Mouse (Mus musculus) heart, postnatal 0 days (tissue): ENCODE data around the gene Sass6. TPM values are rescaled to one million over a fixed set of nuclear protein-coding genes. Genes with fewer than 3 reads are reported as not detected.
"Not testable (repeated sequence)": the region's sequence is repeated elsewhere in the genome, so short reads cannot be mapped to it uniquely, and the experiment has no call there.

Experiments used
- ATAC-seq: fragments of 200-750 bp; cut with Nextera tagmentation; 2 replicates; pipeline ENCODE4 v1.8.0; 2017; ENCODE audit warnings: low read depth, moderate number of reproducible peaks, moderate library complexity; ENCODE audit not compliant: insufficient read depth
- DNase-seq: peaks from one replicate; pipeline ENCODE4 v3.0.0-alpha.2; 2016; ENCODE audit warnings: low spot score
- H3K27ac ChIP-seq: fragments of 300-500 bp; sonication (generic); 2 replicates; pipeline ENCODE4 v1.5.1; 2014; ENCODE audit warnings: low read depth, mild to moderate bottlenecking
- H3K27me3 ChIP-seq: fragments of 300-500 bp; sonication (generic); 2 replicates; pipeline ENCODE4 v1.6.1; 2014; ENCODE audit warnings: low read length, mixed read lengths; ENCODE audit not compliant: control insufficient read depth, insufficient read depth
- H3K36me3 ChIP-seq: fragments of 300-500 bp; sonication (generic); replicated peaks from 2 replicates; pipeline ENCODE4 v1.6.1; 2014; ENCODE audit warnings: low read length, mixed read lengths; ENCODE audit not compliant: control insufficient read depth, insufficient read depth
- H3K4me1 ChIP-seq: fragments of 300-500 bp; sonication (generic); 2 replicates; pipeline ENCODE4 v1.6.1; 2014; ENCODE audit warnings: antibody characterized with exemption; ENCODE audit not compliant: control insufficient read depth, insufficient read depth
- H3K4me2 ChIP-seq: fragments of 300-500 bp; sonication (generic); 2 replicates; pipeline ENCODE4 v1.6.1; 2014; ENCODE audit warnings: low read depth, mild to moderate bottlenecking, low read length, moderate library complexity
- H3K4me3 ChIP-seq: fragments of 300-500 bp; sonication (generic); 2 replicates; pipeline ENCODE4 v1.5.1; 2014; ENCODE audit warnings: low read depth, low read length
- H3K9ac ChIP-seq: fragments of 300-500 bp; sonication (generic); replicated peaks from 2 replicates; pipeline ENCODE4 v1.6.1; 2014; ENCODE audit warnings: low read depth, low read length, mixed read lengths
- H3K9me3 ChIP-seq: fragments of 300-500 bp; sonication (generic); replicated peaks from 2 replicates; pipeline ENCODE4 v1.6.1; 2016; ENCODE audit warnings: low read length; ENCODE audit not compliant: control insufficient read depth
- CTCF ChIP-seq: IDR thresholded peaks from 2 replicates; pipeline ENCODE4 v1.5.1; 2016; ENCODE audit warnings: antibody characterized with exemption, control low read depth, low read depth
- EP300 ChIP-seq: IDR thresholded peaks from 2 replicates; pipeline ENCODE4 v1.6.1; 2016; ENCODE audit warnings: antibody characterized with exemption, low read depth
- WGBS: fragments of 180-500 bp; shearing (Covaris S2); extraction: QIAGEN DNeasy Blood & Tissue Kit; methylation state at CpG from one replicate; pipeline ENCODE4 v1.1.7; 2014; 5-methylcytosine and 5-hydroxymethylcytosine counted together
- polyA plus RNA-seq: library from polyadenylated mRNA; unstranded; fragments of >200 nt; fragmentation: Nextera tagmentation; extraction: Ambion mirVana; gene quantifications from 2 replicates; pipeline ENCODE4 v1.2.1, GENCODE M21; 2015
- total RNA-seq: library from RNA; depleted of rRNA; stranded (reverse); fragments of >200 nt; gene quantifications from 2 replicates; pipeline ENCODE4 v1.2.3, GENCODE M21; 2014; ENCODE audit warnings: low replicate concordance

Sass6 gene
- total and polyA plus RNA-seq, 2 experiments from 2014 or later, result 1.6 to 4.8 TPM

DNA sequence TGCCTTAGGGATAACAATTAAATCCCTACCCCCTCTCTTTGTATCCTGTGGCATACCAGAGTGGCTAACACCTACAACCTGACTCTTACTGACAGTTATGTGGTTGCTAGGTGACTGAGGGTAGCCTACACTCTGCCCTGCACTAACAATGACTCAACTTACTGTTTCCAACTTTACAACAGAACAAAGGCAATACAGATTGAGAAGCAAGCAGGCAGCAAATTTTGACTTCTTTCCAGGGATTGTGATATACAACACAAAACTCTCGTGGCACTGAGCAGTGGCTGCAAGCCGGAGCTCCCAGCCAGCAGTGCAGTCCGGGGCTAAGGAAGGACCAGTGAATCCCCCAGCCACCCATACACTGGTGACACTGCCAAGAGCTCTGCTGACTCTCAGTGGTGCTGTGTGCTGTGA lies 57.3 kb downstream of the Sass6 start:
- H3K4me2 ChIP-seq, result no peak overlapping the region
- DNase-seq (no peak), ATAC-seq (peak; percentile 47; the same call in 1 of the 2 replicates)
- no peak overlapping the region for H3K9ac ChIP-seq
- H3K9me3 ChIP-seq, result no peaks in the 10 kb centered on the region
- H3K36me3 ChIP-seq, result peaks cover 15% of the 10 kb centered on the region
- no peak overlapping the region for H3K4me3 ChIP-seq
- 35% methylated on average over 3 of the region's 3 CpGs for WGBS
- H3K27me3 ChIP-seq, result no peaks in the 10 kb centered on the region
- TF ChIP-seq EP300 (no peak), CTCF (no peak)
- no peak overlapping the region for H3K27ac ChIP-seq
- H3K4me1 ChIP-seq, result peaks cover 19% of the 10 kb centered on the region; the same call in 1 of the 2 replicates

- 34% methylated on average over 5 of the region's 5 CpGs for WGBS
- H3K4me1 ChIP-seq, result peaks cover 25% of the 10 kb centered on the region; the same call in 1 of the 2 replicates
- no peak for DNase-seq
These were observed 58.6 kb downstream of the Sass6 start for GRCm38 (mm10) chr3:116653278-116653945.

GRCm38 (mm10) chr3:116654051-116654450 lies 59.3 kb downstream of the Sass6 start:
- not testable (repeated sequence) for H3K4me3 ChIP-seq, H3K9me3 ChIP-seq, H3K36me3 ChIP-seq, ATAC-seq, H3K27ac ChIP-seq, H3K27me3 ChIP-seq, DNase-seq, H3K9ac ChIP-seq, H3K4me2 ChIP-seq
- peaks cover 29% of the 10 kb centered on the region; the same call in 1 of the 2 replicates for H3K4me1 ChIP-seq
- WGBS, result 95% methylated on average over 11 of the region's 11 CpGs

More at GRCm38 (mm10) chr3:116653278-116653945, 58.6 kb downstream of the Sass6 start:
- H3K27me3 ChIP-seq, result no peaks in the 10 kb centered on the region
- H3K36me3 ChIP-seq, result peaks cover 7% of the 10 kb centered on the region
- ATAC-seq, result no peak
- H3K4me3 ChIP-seq, result no peak overlapping the region
- H3K9me3 ChIP-seq, result no peaks in the 10 kb centered on the region
- no peak overlapping the region for H3K4me2 ChIP-seq
- H3K27ac ChIP-seq, result no peak overlapping the region
- TF ChIP-seq CTCF (no peak), EP300 (no peak)
- no peak overlapping the region for H3K9ac ChIP-seq

DNA sequence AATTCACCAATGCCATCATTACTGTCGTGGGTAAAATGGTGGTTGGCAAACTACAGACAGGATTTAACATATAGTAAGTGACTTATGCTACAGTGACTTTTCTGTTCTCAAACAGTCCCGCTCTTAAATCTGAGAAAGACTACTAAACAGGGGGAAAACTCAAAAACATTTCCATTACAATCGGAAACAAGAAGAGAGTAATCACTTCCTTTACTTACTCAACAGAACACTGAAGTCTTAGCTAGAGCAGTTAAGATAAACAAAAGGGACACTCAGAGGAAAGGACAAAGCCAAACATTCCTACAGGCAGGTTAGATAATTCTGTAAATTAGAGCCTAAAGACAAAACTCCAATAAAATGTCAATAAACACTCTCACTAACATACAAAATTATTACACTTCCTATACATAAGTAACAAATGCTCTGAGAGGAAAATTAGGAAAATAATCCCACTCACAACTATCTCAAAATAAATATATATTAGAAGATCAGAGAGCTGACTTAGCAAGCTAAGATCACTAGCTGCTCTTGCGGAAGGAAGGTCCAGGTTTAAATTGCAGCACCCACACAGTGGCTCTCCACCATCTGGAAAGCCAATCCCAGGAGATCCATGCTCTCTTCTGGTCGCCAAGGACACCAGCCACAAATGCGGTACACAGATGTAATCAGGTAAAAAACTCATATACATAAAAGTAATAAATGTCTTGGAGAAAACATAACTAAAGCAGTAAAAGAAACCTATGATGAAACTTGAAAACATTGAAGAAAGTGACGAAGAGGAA lies 61.6 kb downstream of the Sass6 start:
- TF ChIP-seq CTCF (no peak), EP300 (no peak)
- ATAC-seq (no peak), DNase-seq (no peak)
- H3K36me3 ChIP-seq, result no peaks in the 10 kb centered on the region
- H3K9me3 ChIP-seq, result no peaks in the 10 kb centered on the region
- H3K4me2 ChIP-seq, result no peak overlapping the region
- no peaks in the 10 kb centered on the region for H3K27me3 ChIP-seq
- peaks cover 41% of the 10 kb centered on the region for H3K4me1 ChIP-seq
- H3K9ac ChIP-seq, result no peak overlapping the region
- no peak overlapping the region for H3K27ac ChIP-seq
- H3K4me3 ChIP-seq, result no peak overlapping the region
- 68% methylated on average over 7 of the region's 7 CpGs for WGBS

GRCm38 (mm10) chr3:116658928-116659565 lies 64.3 kb downstream of the Sass6 start:
- ATAC-seq (no peak), DNase-seq (no peak)
- Histone ChIP-seq H3K9me3 (no peaks in the 10 kb centered on the region), H3K4me3 (no peak overlapping the region), H3K4me1 (peaks cover 36% of the 10 kb centered on the region), H3K9ac (no peak overlapping the region), H3K27me3 (no peaks in the 10 kb centered on the region), H3K36me3 (no peaks in the 10 kb centered on the region), H3K27ac (no peak overlapping the region), H3K4me2 (no peak overlapping the region)
- WGBS, result 83% methylated on average over 15 of the region's 15 CpGs
- TF ChIP-seq EP300 (no peak), CTCF (no peak)
